Mouse (Mus musculus): ENCODE data around the gene Slc7a7.

The Slc7a7 gene

GRCm38 (mm10) chr14:54432837-54433830 is 15.6 kb upstream of the Slc7a7 start:
- DNase-seq (ENCODE audit: low spot score) = peak; percentile 76

- peak; percentile 47 for DNase-seq (ENCODE audit: low spot score)
Observed at GRCm38 (mm10) chr14:54432078-54432836, 14.7 kb upstream of the Slc7a7 start.

GRCm38 (mm10) chr14:54431334-54432077 is 13.9 kb upstream of the Slc7a7 start, which contains the start of gene Mmp14:
TSS of gene Mmp14 (plus strand) at chr14:54431612.
- DNase-seq (ENCODE audit: low spot score) = peak; percentile 89

- no peak for DNase-seq (ENCODE audit: low spot score)
Observed at GRCm38 (mm10) chr14:54430406-54431145, 13.0 kb upstream of the Slc7a7 start.

GRCm38 (mm10) chr14:54429332-54430093 is 11.9 kb upstream of the Slc7a7 start:
- DNase-seq (ENCODE audit: low spot score) = no peak

- DNase-seq (ENCODE audit: low spot score) = no peak
Observed at GRCm38 (mm10) chr14:54428421-54428820, 10.8 kb upstream of the Slc7a7 start.

- DNase-seq (ENCODE audit: low spot score) = no peak
Observed at GRCm38 (mm10) chr14:54427696-54428095, 10.1 kb upstream of the Slc7a7 start.

GRCm38 (mm10) chr14:54426689-54427398 is 9.3 kb upstream of the Slc7a7 start, which contains the start of gene Mrpl52:
TSS of gene Mrpl52 (plus strand) at chr14:54426909.
- peak; percentile 87 for DNase-seq (ENCODE audit: low spot score)

GRCm38 (mm10) chr14:54426003-54426688 is 8.6 kb upstream of the Slc7a7 start:
- DNase-seq (ENCODE audit: low spot score) = no peak

GRCm38 (mm10) chr14:54425540-54425939 is 8.0 kb upstream of the Slc7a7 start:
- DNase-seq (ENCODE audit: low spot score) = no peak

GRCm38 (mm10) chr14:54424634-54425033 is 7.1 kb upstream of the Slc7a7 start:
- no peak for DNase-seq (ENCODE audit: low spot score)

GRCm38 (mm10) chr14:54423406-54423805 is 5.8 kb upstream of the Slc7a7 start:
- peak; percentile 27 for DNase-seq (ENCODE audit: low spot score)

GRCm38 (mm10) chr14:54421014-54421413 is 3.4 kb upstream of the Slc7a7 start:
- peak; percentile 22 for DNase-seq (ENCODE audit: low spot score)

- no peak for DNase-seq (ENCODE audit: low spot score)
Observed at GRCm38 (mm10) chr14:54416830-54417229, 750 bp downstream of the Slc7a7 start.

- DNase-seq (ENCODE audit: low spot score) = no peak
Observed at GRCm38 (mm10) chr14:54416229-54416775, 1.3 kb downstream of the Slc7a7 start.

GRCm38 (mm10) chr14:54415241-54416020 is 2.1 kb downstream of the Slc7a7 start:
- DNase-seq (ENCODE audit: low spot score) = no peak

- no peak for DNase-seq (ENCODE audit: low spot score)
Observed at GRCm38 (mm10) chr14:54413877-54414700, 3.5 kb downstream of the Slc7a7 start.

Measured in adipocyte (in vitro differentiated cells).